Mouse (Mus musculus) monocyte, adult 5-6 weeks (primary cell): ENCODE results near the gene Gm44965. TPM values are rescaled to one million over a fixed set of nuclear protein-coding genes. Genes with fewer than 3 reads are reported as not detected.
"Not testable (repeated sequence)": the region's sequence is repeated elsewhere in the genome, so short reads cannot be mapped to it uniquely, and the experiment has no call there.

Experiments used
- ATAC-seq: fragments of 153-309, 156-312 bp; replicated peaks from 2 replicates; pipeline ENCODE4 v1.8.0; 2017; ENCODE audit warnings: mild to moderate bottlenecking; ENCODE audit not compliant: low TSS enrichment, insufficient number of reproducible peaks, severe bottlenecking, poor library complexity, low FRiP score
- total RNA-seq: library from RNA; stranded (forward); fragments of 200-1000, 200-491, 200-594 nt; gene quantifications from 3 replicates; pipeline ENCODE4 v1.2.3, GENCODE M21; 2017

Gm44965 gene
- total RNA-seq, 1 experiment from 2014 or later, result 7.7 TPM

DNA sequence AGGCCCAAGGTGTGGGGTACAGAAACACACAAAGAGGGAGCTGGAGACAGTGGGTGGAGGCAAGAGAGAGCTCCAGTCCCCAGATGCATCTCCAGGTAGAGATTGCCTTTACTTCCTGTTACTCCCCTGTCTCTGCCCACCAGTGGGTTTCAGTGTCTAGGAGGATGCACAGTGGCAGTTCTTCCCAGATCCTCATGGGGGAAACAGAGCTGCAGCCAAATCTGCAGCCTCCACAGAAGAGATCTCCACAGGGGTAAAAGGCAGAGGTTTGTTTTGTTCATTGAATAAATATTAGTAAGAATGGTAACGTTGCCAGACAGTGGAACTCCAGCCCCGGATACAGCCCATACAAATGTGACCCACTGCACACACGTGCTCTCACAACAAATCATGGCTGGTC, 16.9 kb downstream of the Gm44965 start:
- no peak for ATAC-seq

GRCm38 (mm10) chr6:48613464-48613863, 19.7 kb downstream of the Gm44965 start:
- ATAC-seq, result no peak

DNA sequence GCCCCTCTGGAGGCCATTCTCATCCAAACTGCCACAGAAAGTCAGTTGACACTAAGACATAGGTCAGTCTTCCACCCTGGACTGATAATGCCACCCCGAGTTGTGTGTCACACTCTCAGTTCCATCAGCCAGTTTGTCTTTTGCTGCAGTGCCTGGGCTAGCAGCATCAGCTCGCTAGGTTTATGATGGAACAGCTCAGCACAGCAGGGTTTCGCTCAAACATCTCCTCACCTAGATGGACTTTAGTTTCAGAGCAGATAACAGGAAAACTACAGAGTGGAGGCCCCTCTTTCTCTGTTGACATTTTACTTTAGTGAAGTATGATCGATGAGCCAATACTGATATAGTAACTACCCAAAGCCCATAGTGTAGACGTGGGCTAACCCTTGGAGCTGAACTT, 21.0 kb downstream of the Gm44965 start:
- ATAC-seq, result no peak

- no peak for ATAC-seq
Observed at GRCm38 (mm10) chr6:48620031-48620430, 26.3 kb downstream of the Gm44965 start.

- not testable (repeated sequence) for ATAC-seq
Observed at GRCm38 (mm10) chr6:48622186-48622843, 28.6 kb downstream of the Gm44965 start.

DNA sequence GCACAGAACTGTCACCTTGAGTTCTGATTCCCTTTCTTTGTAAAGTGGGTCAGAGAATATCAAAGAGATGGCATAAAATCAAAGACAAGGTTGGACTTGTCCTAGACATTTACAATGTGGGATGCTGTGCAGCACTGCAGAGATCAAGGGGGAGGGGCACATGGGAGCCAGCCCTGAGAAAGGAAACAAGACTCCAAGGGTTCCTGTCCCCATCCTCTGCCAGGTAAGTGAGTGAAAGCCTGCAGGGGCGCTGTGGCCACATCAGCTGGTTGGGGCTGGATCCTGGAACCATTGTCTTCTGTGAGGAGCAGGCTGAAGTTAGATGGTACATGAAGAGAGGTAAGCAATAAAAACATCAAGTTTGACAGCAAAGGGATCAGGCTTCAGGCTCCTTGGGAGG, 29.7 kb downstream of the Gm44965 start:
- ATAC-seq, result no peak

DNA sequence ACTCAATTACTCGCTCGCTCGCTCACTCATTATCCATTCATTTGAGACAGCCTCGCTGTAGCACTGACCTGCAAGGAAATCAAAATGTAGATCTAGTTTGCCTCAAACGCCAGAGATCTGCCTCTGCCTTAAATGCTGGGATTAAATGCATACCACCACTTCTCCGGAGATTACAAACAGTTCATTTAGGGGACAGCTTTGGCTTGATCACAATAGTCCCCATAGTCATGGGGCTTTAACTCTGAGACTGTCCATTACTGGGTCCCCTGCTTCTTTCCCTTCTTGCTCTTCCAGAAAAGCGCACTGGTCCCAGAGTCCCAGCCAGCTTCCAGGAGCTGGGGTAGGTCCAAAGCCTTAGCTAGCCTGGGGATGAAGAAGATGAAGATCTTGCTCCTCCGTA, 32.7 kb downstream of the Gm44965 start, which contains the start of gene AI854703:
TSS of gene AI854703 (plus strand) at position 301 of the 400 bp plus-strand sequence.
- ATAC-seq, result no peak

GRCm38 (mm10) chr6:48626984-48627383, 33.2 kb downstream of the Gm44965 start:
- ATAC-seq, result no peak

DNA sequence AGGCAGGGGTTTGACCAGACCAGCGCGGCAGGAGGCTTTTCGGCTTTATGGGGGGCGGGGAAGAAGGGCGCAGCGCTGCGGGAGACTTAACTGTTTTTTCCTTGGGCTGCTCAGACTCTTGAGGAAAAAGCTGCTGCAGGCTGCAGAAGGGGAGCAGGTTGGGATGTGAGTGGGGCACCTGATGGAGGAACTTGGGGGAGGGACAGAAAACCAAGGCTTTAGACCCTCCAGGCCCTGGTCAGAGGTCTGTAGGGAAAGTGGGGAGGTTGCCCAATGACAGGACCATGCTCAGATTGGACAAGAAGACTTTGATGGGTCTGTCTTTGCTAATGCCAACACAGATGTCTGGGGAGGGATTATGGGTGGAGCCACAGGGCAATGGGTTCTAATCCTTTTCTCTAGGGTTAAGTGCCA, 33.8 kb downstream of the Gm44965 start:
- ATAC-seq, result no peak

GRCm38 (mm10) chr6:48628377-48628776, 34.6 kb downstream of the Gm44965 start:
- ATAC-seq, result no peak

DNA sequence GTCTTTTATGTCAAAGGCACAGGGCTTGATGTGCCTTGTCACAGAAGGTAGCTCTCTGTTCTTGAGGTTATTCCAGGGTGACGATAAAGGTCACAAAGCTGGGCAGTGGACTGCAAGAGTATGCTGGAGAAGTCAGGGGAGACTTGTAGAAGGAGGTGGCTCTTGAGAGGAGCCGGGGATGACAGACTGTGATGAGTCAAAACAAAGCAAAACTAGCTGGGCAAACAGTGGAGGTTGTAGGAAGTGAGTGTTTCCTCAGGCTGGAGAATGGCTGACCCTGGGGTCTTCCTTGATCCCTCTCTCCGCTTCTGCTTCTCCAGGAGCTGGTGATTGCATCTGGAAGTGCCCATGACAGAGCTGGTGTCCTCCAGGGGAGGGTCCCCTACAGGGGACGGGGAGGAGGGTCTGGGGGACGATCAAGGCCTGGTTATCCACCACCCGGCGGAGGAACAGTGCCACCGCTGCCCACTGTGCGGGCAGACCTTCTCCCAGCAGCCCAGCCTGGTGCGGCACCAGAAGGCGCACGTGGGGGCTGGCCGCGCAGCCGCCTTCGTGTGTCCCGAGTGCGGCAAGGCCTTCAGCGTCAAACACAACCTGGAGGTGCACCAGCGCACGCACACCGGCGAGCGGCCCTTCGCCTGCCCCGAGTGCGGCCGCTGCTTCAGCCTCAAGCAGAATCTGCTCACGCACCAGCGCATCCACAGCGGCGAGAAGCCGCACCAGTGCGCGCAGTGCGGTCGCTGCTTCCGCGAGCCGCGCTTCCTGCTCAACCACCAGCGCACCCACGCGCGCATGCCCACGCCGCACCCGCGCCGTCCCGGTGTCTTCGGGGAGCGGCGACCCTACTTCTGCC, 35.3 kb downstream of the Gm44965 start:
- no peak for ATAC-seq

DNA sequence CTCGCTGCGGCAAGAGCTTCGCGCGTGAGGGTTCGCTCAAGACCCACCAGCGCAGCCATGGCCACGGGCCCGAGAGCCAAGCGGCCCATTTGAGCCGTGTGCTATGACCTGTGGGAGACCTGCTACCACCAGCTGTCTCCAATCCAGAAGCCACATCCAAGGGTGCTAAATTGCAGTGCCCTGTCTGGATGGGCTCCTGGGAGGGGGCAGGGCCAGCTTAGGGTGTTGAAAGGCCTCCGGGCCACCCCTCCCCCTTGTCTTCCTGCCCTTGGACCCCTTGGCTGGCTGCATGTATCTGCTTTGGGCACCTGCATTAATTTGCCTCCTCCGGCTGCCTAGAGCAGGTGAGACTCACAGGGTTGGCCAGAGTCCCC, 35.9 kb downstream of the Gm44965 start:
- no peak for ATAC-seq

DNA sequence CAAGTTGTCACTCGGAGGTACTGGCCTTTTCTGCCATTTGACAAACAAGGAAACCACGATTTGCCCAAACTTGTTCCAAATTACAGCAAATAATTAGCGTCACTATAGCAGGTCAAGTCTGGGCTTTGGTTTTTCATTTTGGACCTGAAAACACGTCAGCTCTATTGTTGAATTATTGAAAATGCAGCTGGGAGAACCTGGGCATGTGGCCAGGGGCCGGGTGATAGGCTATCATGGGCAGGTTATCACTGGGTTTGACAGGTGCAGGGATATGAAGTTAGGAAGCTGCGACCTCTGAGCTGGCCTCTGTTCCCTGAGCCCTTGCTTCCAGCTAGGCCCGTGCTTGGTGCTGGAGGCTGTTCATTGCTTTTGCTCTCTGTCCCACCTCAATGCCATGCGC, 37.1 kb downstream of the Gm44965 start:
- ATAC-seq, result no peak

DNA sequence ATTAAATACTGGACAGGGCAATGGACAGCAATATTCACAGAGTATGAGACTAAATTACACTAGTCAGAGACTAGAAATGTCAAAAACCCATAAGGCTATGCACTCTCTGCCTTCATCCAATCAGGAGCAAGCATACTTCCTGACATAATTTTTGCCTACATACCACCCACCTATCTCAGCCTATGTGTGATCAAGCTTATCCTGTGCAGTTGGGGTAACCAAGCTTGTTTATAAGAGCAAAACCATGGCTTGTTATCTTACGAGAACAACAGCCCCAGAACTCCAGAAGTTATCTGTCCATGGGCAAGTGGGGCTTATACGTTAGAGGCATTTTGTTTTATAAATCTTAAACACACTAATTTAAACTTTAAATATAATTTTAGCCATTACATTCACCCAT, 41.4 kb downstream of the Gm44965 start:
- ATAC-seq, result no peak

GRCm38 (mm10) chr6:48636515-48636914, 42.8 kb downstream of the Gm44965 start:
- no peak for ATAC-seq

DNA sequence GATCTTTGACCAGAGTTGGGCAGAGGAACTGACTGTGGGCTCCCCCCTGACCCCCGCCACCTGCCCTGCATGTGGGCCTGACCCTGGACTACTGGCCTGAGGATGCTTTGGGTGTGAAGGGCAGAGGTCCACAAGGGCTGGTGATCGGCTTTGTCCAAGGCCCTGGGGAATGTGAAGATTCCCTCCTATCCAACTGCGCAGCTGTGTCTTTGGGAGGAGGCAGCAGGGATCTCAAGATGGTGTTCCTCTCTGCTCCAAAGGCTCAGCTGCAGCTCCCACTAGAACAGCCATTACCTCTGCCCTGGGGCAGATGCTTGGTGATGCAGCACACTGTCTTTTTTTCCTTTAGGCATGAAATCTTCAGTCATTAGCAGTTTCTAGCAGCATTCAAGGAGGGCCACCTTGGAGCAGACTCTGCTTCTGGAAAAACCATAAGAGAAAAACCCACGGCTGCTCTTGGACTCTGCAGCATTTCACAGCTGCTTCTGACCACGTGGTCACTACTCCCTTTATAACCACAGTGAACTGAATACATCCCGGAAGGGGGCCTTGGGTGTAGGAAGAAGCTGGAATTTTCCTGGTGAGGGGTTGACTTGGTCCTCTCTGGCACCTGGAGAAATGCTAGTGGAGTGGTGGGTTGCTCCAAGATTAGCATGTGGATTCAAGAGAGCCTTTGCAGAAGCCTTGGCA, 44.2 kb downstream of the Gm44965 start:
- no peak for ATAC-seq

DNA sequence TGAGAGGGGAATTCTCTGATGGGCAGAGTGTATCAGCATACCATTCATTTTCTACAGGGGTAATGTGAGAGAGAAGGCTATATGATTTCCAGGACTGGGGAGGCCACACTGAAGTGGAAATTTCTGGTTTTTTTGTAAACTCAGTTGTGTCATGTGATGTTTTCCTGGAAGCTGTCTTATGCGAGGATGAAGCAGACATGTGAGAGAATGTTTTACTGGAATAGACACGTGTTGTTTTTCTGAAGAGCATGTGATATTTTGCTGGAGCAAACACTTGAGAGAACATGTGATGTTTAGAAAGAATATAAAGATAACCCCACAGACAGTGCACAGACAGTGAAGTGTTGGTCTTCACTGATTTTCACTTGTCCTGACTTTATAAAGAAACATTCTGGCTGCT, 44.8 kb downstream of the Gm44965 start:
- ATAC-seq, result no peak

- ATAC-seq, result no peak
Observed at GRCm38 (mm10) chr6:48641391-48641790, 47.6 kb downstream of the Gm44965 start.

- no peak for ATAC-seq
Observed at GRCm38 (mm10) chr6:48642764-48643292, 49.1 kb downstream of the Gm44965 start.
